21 mouse cellular contexts compared by ENCODE assay signal in the genomic region with DNA sequence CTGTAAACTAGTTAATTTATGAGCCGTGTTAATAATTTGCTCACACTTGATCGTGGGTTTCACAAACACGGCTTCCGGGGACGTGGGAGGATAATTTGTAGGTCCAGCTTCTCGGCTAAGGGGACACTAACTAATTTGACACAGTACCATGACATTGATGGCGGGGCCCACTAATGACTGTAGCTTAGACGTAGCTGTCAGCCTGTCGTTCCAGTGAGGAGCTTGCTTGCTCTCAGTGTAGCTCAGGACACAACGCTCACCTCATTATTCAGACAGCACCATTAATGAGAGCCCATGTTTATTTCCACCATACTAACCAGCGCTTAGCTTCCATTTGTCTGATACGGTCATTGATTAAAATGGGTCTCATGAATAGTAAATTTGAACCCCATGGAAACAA.
A peak's percentile ranks its signal among the peaks of the same experiment; 100 is the strongest.
DNase-seq lines count a peak whose midpoint lies in the region; ATAC-seq lines count a peak whose summit lies in the region.
"Had no signal": no experiment of that assay in that cellular context is flagged by ENCODE, and none has a peak within 500 bp of the region (broad histone marks: within the 10 kb centered on the region; RNA-seq: fewer than 3 reads in every experiment).

No protein-coding gene starts in this region.

- H3K27ac ChIP-seq in hindbrain, embryonic 11.5 days (ENCODE audit: low read depth, low read length) = no peak overlapping the region
- H3K27ac ChIP-seq in hindbrain, embryonic 16.5 days (ENCODE audit: low read depth, low read length) = no peak overlapping the region
- H3K27ac ChIP-seq: embryonic facial prominence, embryonic 13.5 days; gastrocnemius, adult 2 months; heart, embryonic 13.5 days; hindbrain, embryonic 12.5 days; hindbrain, postnatal 0 days had no signal

- WGBS in hindbrain, embryonic 11.5 days = 61% methylated on average over 12 of the region's 12 CpGs
- 42% methylated on average over 12 of the region's 12 CpGs for WGBS in hindbrain, embryonic 16.5 days

- no peaks in the 10 kb centered on the region for H3K9me3 ChIP-seq in hindbrain, embryonic 11.5 days (ENCODE audit: control insufficient read depth, low read length)
- no peaks in the 10 kb centered on the region for H3K9me3 ChIP-seq in hindbrain, embryonic 16.5 days (ENCODE audit: control insufficient read depth, low read length)
- H3K9me3 ChIP-seq: embryonic facial prominence, embryonic 13.5 days; G1E; heart, embryonic 13.5 days; hindbrain, embryonic 12.5 days had no signal

- H3K4me2 ChIP-seq in hindbrain, embryonic 11.5 days (replicated peaks; ENCODE audit: low read depth, low read length) = no peak overlapping the region
- H3K4me2 ChIP-seq in hindbrain, embryonic 16.5 days (ENCODE audit: low read length) = no peak overlapping the region
- H3K4me2 ChIP-seq: embryonic facial prominence, embryonic 13.5 days; heart, embryonic 13.5 days; hindbrain, embryonic 12.5 days had no signal

- no peaks in the 10 kb centered on the region for H3K36me3 ChIP-seq in hindbrain, embryonic 11.5 days (ENCODE audit: control insufficient read depth, insufficient read depth, low read length)
- no peaks in the 10 kb centered on the region for H3K36me3 ChIP-seq in hindbrain, embryonic 16.5 days (ENCODE audit: control insufficient read depth, insufficient read depth, low read length)
- H3K36me3 ChIP-seq: embryonic facial prominence, embryonic 13.5 days; hindbrain, embryonic 12.5 days had no signal

- peak; percentile 25 for DNase-seq in embryo, embryonic 10 days (ENCODE audit: low spot score)
- DNase-seq in embryo, embryonic 9.5 days (ENCODE audit: extremely low spot score) = no peak
- DNase-seq in hindbrain, embryonic 11.5 days (ENCODE audit: low spot score) = no peak
- peak; percentile 26 for DNase-seq in Muller cell, postnatal 12 days (ENCODE audit: inconsistent ontology term)
- DNase-seq in retina, postnatal 1 day = peak; percentile 63
- no peak for DNase-seq in spleen, postnatal 10 days (ENCODE audit: low spot score in 2 of 2)
- DNase-seq: adrenal gland, postnatal 25 days; B cell, adult 2 months; cerebellum, adult 2 months; cerebellum, postnatal 14 days; gastrocnemius, adult 2 months; gastrocnemius, postnatal 25 days; heart, adult 11 months; heart, postnatal 36 days; kidney, adult 2 months had no signal

- H3K4me1 ChIP-seq in hindbrain, embryonic 11.5 days (replicated peaks; ENCODE audit: control insufficient read depth, insufficient read depth, low read length) = no peaks in the 10 kb centered on the region; the same call in 1 of the 2 replicates
- peaks cover 3% of the 10 kb centered on the region; the same call in 1 of the 2 replicates for H3K4me1 ChIP-seq in hindbrain, embryonic 16.5 days (ENCODE audit: control insufficient read depth, insufficient read depth, low read depth, low read length)
- H3K4me1 ChIP-seq: embryonic facial prominence, embryonic 13.5 days had no signal

- H3K4me3 ChIP-seq in hindbrain, embryonic 11.5 days (ENCODE audit: low read depth, low read length) = no peak overlapping the region
- no peak overlapping the region for H3K4me3 ChIP-seq in hindbrain, embryonic 16.5 days (ENCODE audit: low read length)
- H3K4me3 ChIP-seq: embryonic facial prominence, embryonic 13.5 days; gastrocnemius, adult 2 months; heart, embryonic 13.5 days; hindbrain, embryonic 12.5 days had no signal

- no peaks in the 10 kb centered on the region for H3K27me3 ChIP-seq in hindbrain, embryonic 11.5 days (ENCODE audit: control insufficient read depth, insufficient read depth, low read length)
- H3K27me3 ChIP-seq in hindbrain, embryonic 16.5 days (replicated peaks; ENCODE audit: control insufficient read depth, insufficient read depth, low read length) = no peaks in the 10 kb centered on the region
- H3K27me3 ChIP-seq: embryonic facial prominence, embryonic 13.5 days; heart, embryonic 13.5 days; hindbrain, embryonic 12.5 days had no signal

- H3K9ac ChIP-seq in hindbrain, embryonic 11.5 days (ENCODE audit: low read depth, low read length) = no peak overlapping the region
- no peak overlapping the region for H3K9ac ChIP-seq in hindbrain, embryonic 16.5 days (ENCODE audit: low read depth, low read length)
- H3K9ac ChIP-seq: embryonic facial prominence, embryonic 13.5 days; heart, embryonic 13.5 days; hindbrain, embryonic 12.5 days had no signal

- 0 out of 2 replicates have a peak, but pooled peaks have one; percentile 47 for ATAC-seq in hindbrain, embryonic 11.5 days (ENCODE audit: low FRiP score)
- ATAC-seq in hindbrain, embryonic 16.5 days = no peak
- ATAC-seq: hindbrain, postnatal 0 days had no signal

Comparison
In these comparisons a context has a peak if more than half of its experiments do, and no peak if none do; other contexts are left out.
1. DNase-seq: peak in embryo, embryonic 10 days (single experiment), Muller cell, postnatal 12 days (single experiment) and retina, postnatal 1 day (single experiment); none in embryo, embryonic 9.5 days (single experiment), hindbrain, embryonic 11.5 days (single experiment) and spleen, postnatal 10 days (0 of 2).